Mouse (Mus musculus): ENCODE data around the gene Gm11042. TPM values are rescaled to one million over a fixed set of nuclear protein-coding genes. Genes with fewer than 3 reads are reported as not detected.

Gm11042 gene
- total RNA-seq, 2 experiments from 2014 or later, result not detected

GRCm38 (mm10) chr12:74296374-74296773 lies 19.8 kb downstream of the Gm11042 start:
- no peak for DNase-seq (ENCODE audit: low spot score in 2 of 2)
- intact Hi-C loops (cut with DNase I), result no loop called here

- DNase-seq (ENCODE audit: low spot score in 2 of 2), result peak in 1 of 2 experiments; percentile 57
- intact Hi-C loops (cut with DNase I), result loop anchor here (5.0 kb wide), 3 partner anchors 236 to 586 kb away; no protein-coding TSS in a partner anchor
Measured at GRCm38 (mm10) chr12:74293624-74294023, 22.6 kb downstream of the Gm11042 start.

GRCm38 (mm10) chr12:74290983-74291382 lies 25.2 kb downstream of the Gm11042 start:
- intact Hi-C loops (cut with DNase I), result loop anchor here (5.0 kb wide), 3 partner anchors 234 to 584 kb away; no protein-coding TSS in a partner anchor
- DNase-seq (ENCODE audit: low spot score in 2 of 2), result no peak

- peak; percentile 62 to 65 for DNase-seq (ENCODE audit: low spot score in 2 of 2)
- intact Hi-C loops (cut with DNase I), result loop anchor here (5.0 kb wide), 3 partner anchors 52 to 177 kb away; no protein-coding TSS in a partner anchor
Measured at GRCm38 (mm10) chr12:74284685-74285054, 31.5 kb downstream of the Gm11042 start.

GRCm38 (mm10) chr12:74284020-74284684 lies 32.0 kb downstream of the Gm11042 start:
- DNase-seq (ENCODE audit: low spot score in 2 of 2), result peak; percentile 92 to 95
- intact Hi-C loops (cut with DNase I), result loop anchor here (5.0 kb wide), 3 partner anchors 52 to 177 kb away; no protein-coding TSS in a partner anchor

GRCm38 (mm10) chr12:74282846-74283245 lies 33.3 kb downstream of the Gm11042 start:
- DNase-seq (ENCODE audit: low spot score in 2 of 2), result peak in 1 of 2 experiments; percentile 4
- intact Hi-C loops (cut with DNase I), result loop anchor here (5.0 kb wide), 3 partner anchors 51 to 176 kb away; no protein-coding TSS in a partner anchor

GRCm38 (mm10) chr12:74281403-74281802 lies 34.8 kb downstream of the Gm11042 start:
- peak in 1 of 2 experiments; percentile 2 for DNase-seq (ENCODE audit: low spot score in 2 of 2)
- intact Hi-C loops (cut with DNase I), result loop anchor here (5.0 kb wide), 3 partner anchors 49 to 174 kb away; no protein-coding TSS in a partner anchor

- DNase-seq (ENCODE audit: low spot score in 2 of 2), result no peak
- intact Hi-C loops (cut with DNase I), result no loop called here
Measured at GRCm38 (mm10) chr12:74277265-74277664, 38.9 kb downstream of the Gm11042 start.

- intact Hi-C loops (cut with DNase I), result no loop called here
Measured at GRCm38 (mm10) chr12:74272545-74272944, 43.6 kb downstream of the Gm11042 start.

GRCm38 (mm10) chr12:74268644-74269285 lies 47.4 kb downstream of the Gm11042 start:
- DNase-seq (ENCODE audit: low spot score in 2 of 2), result no peak

More at GRCm38 (mm10) chr12:74272545-74272944, 43.6 kb downstream of the Gm11042 start:
- DNase-seq (ENCODE audit: low spot score in 2 of 2), result no peak

GRCm38 (mm10) chr12:74267049-74267448 lies 49.1 kb downstream of the Gm11042 start:
- intact Hi-C loops (cut with DNase I), result no loop called here
- DNase-seq (ENCODE audit: low spot score in 2 of 2), result no peak

More at GRCm38 (mm10) chr12:74268644-74269285, 47.4 kb downstream of the Gm11042 start:
- intact Hi-C loops (cut with DNase I), result no loop called here
